Comparison of ENCODE assay signal across 10 mouse cellular contexts in genomic region chr9:58198801-58199371, GRCm38 (mm10). TPM values are rescaled to one million over a fixed set of nuclear protein-coding genes. Genes with fewer than 3 reads are reported as not detected.
DNase-seq lines count a peak whose midpoint lies in the region; ATAC-seq lines count a peak whose summit lies in the region.
"Had no signal": no experiment of that assay in that cellular context is flagged by ENCODE, and none has a peak within 500 bp of the region (broad histone marks: within the 10 kb centered on the region; RNA-seq: fewer than 3 reads in every experiment).

No protein-coding gene starts in this region.

- peak overlapping the region; percentile 9; the same call in 1 of the 2 replicates for H3K9ac ChIP-seq in hindbrain, embryonic 12.5 days
- H3K9ac ChIP-seq in neural tube, embryonic 13.5 days = peak overlapping the region; percentile 71

- H3K4me1 ChIP-seq in heart, embryonic 10.5 days = peaks cover 83% of the 10 kb centered on the region
- H3K4me1 ChIP-seq in hindbrain, embryonic 12.5 days = peaks cover 71% of the 10 kb centered on the region
- H3K4me1 ChIP-seq in neural tube, embryonic 13.5 days (replicated peaks) = peaks cover 69% of the 10 kb centered on the region

- 2% methylated on average over 38 of the region's 38 CpGs for WGBS in heart, embryonic 10.5 days
- 1% methylated on average over 38 of the region's 38 CpGs for WGBS in hindbrain, embryonic 12.5 days
- 2% methylated on average over 38 of the region's 38 CpGs for WGBS in neural tube, embryonic 13.5 days

- H3K27ac ChIP-seq in heart, embryonic 10.5 days = no peak overlapping the region
- H3K27ac ChIP-seq in hindbrain, embryonic 12.5 days = 0 out of 2 replicates have a peak overlapping the region, but pooled peaks have one; percentile 26
- H3K27ac ChIP-seq in neural tube, embryonic 13.5 days (replicated peaks) = peak overlapping the region; percentile 87

- ATAC-seq in hindbrain, embryonic 12.5 days (ENCODE audit: low FRiP score) = no peak
- ATAC-seq in neural tube, embryonic 13.5 days (ENCODE audit: low read depth) = no peak

- no peak for DNase-seq in heart, embryonic 10.5 days (ENCODE audit: low spot score)
- DNase-seq in heart, postnatal 10 days = no peak
- peak; percentile 32 to 71 for DNase-seq in spleen, postnatal 4 days (ENCODE audit: low spot score in 2 of 2)
- DNase-seq in spleen, adult 12 weeks (ENCODE audit: low spot score) = no peak
- no peak for DNase-seq in lung, postnatal 4 days
- DNase-seq in c-Kit-positive CD71-positive TER-119-positive erythroid progenitor cells, embryonic 14.5 days (ENCODE audit: low spot score) = no peak

- H3K4me2 ChIP-seq in hindbrain, embryonic 12.5 days (replicated peaks) = peak overlapping the region; percentile 52
- H3K4me2 ChIP-seq in neural tube, embryonic 13.5 days = peak overlapping the region; percentile 59

- peaks cover 100% of the 10 kb centered on the region for H3K27me3 ChIP-seq in heart, embryonic 10.5 days (ENCODE audit: insufficient read depth, poor library complexity, severe bottlenecking)
- H3K27me3 ChIP-seq in hindbrain, embryonic 12.5 days = peaks cover 100% of the 10 kb centered on the region
- H3K27me3 ChIP-seq in neural tube, embryonic 13.5 days = peaks cover 100% of the 10 kb centered on the region

- intact Hi-C loops in heart, postnatal 10 days (cut with DNase I) = no loop called here

- H3K4me3 ChIP-seq in heart, embryonic 10.5 days = peak overlapping the region; percentile 51
- peak overlapping the region; percentile 27 for H3K4me3 ChIP-seq in hindbrain, embryonic 12.5 days
- peak overlapping the region; percentile 37 for H3K4me3 ChIP-seq in neural tube, embryonic 13.5 days
- H3K4me3 ChIP-seq: erythroblast, embryonic 14.5 days had no signal

- no peaks in the 10 kb centered on the region for H3K36me3 ChIP-seq in heart, embryonic 10.5 days
- H3K36me3 ChIP-seq in hindbrain, embryonic 12.5 days = no peaks in the 10 kb centered on the region
- no peaks in the 10 kb centered on the region for H3K36me3 ChIP-seq in neural tube, embryonic 13.5 days

- H3K9me3 ChIP-seq in heart, embryonic 10.5 days = no peaks in the 10 kb centered on the region
- H3K9me3 ChIP-seq in hindbrain, embryonic 12.5 days (replicated peaks) = no peaks in the 10 kb centered on the region
- H3K9me3 ChIP-seq in neural tube, embryonic 13.5 days = no peaks in the 10 kb centered on the region
- H3K9me3 ChIP-seq: megakaryocyte, embryonic 14.5 days had no signal

RNA-seq across cellular contexts. Expression of gene Islr, which starts 5.2 kb away (rescaled TPM):
- 3.0 and 10.4 TPM in 2 replicates for polyA plus RNA-seq in heart, embryonic 10.5 days (2016; fragmentation: Nextera tagmentation; extraction: Ambion mirVana)
- 10 to 100 TPM; 52.4 to 54.4 TPM for total RNA-seq in heart, postnatal 10 days (2021)
- 47.8 and 59.3 TPM in 2 replicates for polyA plus RNA-seq in hindbrain, embryonic 12.5 days (2016; fragmentation: Nextera tagmentation; extraction: Ambion mirVana)
- 53.6 and 58.2 TPM in 2 replicates for polyA plus RNA-seq in neural tube, embryonic 13.5 days (2015; fragmentation: Nextera tagmentation; extraction: Ambion mirVana)
- polyA plus RNA-seq: erythroblast, embryonic 14.5 days had no signal

RNA-seq across cellular contexts. Expression of gene Islr2, which starts 5.2 kb away (rescaled TPM):
- polyA plus RNA-seq in heart, embryonic 10.5 days (2016; fragmentation: Nextera tagmentation; extraction: Ambion mirVana) = not detected in 2 replicates
- 1 to 10 TPM; 2.5 to 4.5 TPM for total RNA-seq in heart, postnatal 10 days (2021)
- polyA plus RNA-seq in hindbrain, embryonic 12.5 days (2016; fragmentation: Nextera tagmentation; extraction: Ambion mirVana) = 9.2 and 10.4 TPM in 2 replicates
- 19.8 and 22.3 TPM in 2 replicates for polyA plus RNA-seq in neural tube, embryonic 13.5 days (2015; fragmentation: Nextera tagmentation; extraction: Ambion mirVana)
- polyA plus RNA-seq: erythroblast, embryonic 14.5 days had no signal

RNA-seq across cellular contexts. Expression of gene Pml, which starts 50.7 kb away (rescaled TPM):
- 14.7 and 17.6 TPM in 2 replicates for polyA plus RNA-seq in heart, embryonic 10.5 days (2016; fragmentation: Nextera tagmentation; extraction: Ambion mirVana)
- 10 to 100 TPM; 12.4 to 13.0 TPM for total RNA-seq in heart, postnatal 10 days (2021)
- polyA plus RNA-seq in hindbrain, embryonic 12.5 days (2016; fragmentation: Nextera tagmentation; extraction: Ambion mirVana) = 9.8 and 10.1 TPM in 2 replicates
- 3.4 and 4.0 TPM in 2 replicates for polyA plus RNA-seq in neural tube, embryonic 13.5 days (2015; fragmentation: Nextera tagmentation; extraction: Ambion mirVana)

RNA-seq across cellular contexts. Expression of gene Stoml1, which starts 54.1 kb away (rescaled TPM):
- 24.2 and 27.0 TPM in 2 replicates for polyA plus RNA-seq in heart, embryonic 10.5 days (2016; fragmentation: Nextera tagmentation; extraction: Ambion mirVana)
- 10 to 100 TPM; 15.5 to 15.6 TPM for total RNA-seq in heart, postnatal 10 days (2021)
- 63.0 and 67.8 TPM in 2 replicates for polyA plus RNA-seq in hindbrain, embryonic 12.5 days (2016; fragmentation: Nextera tagmentation; extraction: Ambion mirVana)
- 86.0 and 107 TPM in 2 replicates for polyA plus RNA-seq in neural tube, embryonic 13.5 days (2015; fragmentation: Nextera tagmentation; extraction: Ambion mirVana)
- polyA plus RNA-seq: erythroblast, embryonic 14.5 days had no signal

Comparison
In these comparisons a context has a peak if more than half of its experiments do, and no peak if none do; other contexts are left out.
1. DNase-seq: peak in spleen, postnatal 4 days (2 of 2); none in heart, embryonic 10.5 days (single experiment), heart, postnatal 10 days (0 of 2), spleen, adult 12 weeks (single experiment), lung, postnatal 4 days (0 of 2) and c-Kit-positive CD71-positive TER-119-positive erythroid progenitor cells, embryonic 14.5 days (single experiment).
2. Peak in every context shown above with its lines, with median percentiles within 50 percentile points of each other: H3K4me3 ChIP-seq.